Mouse (Mus musculus) myocyte (in vitro differentiated cells): ENCODE measurements at regions not wholly inside any gene's neighbourhood (a gene's known extent, or its start where the extent isn't known, plus 50 kb on each side); places are given as distances from the start of the nearest gene placed in this dataset.

Experiments used
- H3K27me3 ChIP-seq: one replicate; pipeline ENCODE4 v1.6.1; 2011; ENCODE audit not compliant: control insufficient read depth, insufficient read depth, insufficient read length
- H3K36me3 ChIP-seq: one replicate; pipeline ENCODE4 v1.6.1; 2011; ENCODE audit not compliant: control insufficient read depth, insufficient read depth
- H3K4me2 ChIP-seq: one replicate; pipeline ENCODE4 v1.6.1; 2011; ENCODE audit warnings: low read depth, control low read depth
- H3K4me3 ChIP-seq: one replicate; pipeline ENCODE4 v1.5.1; 2011; ENCODE audit warnings: mild to moderate bottlenecking, control low read depth, moderate library complexity
- H3K79me2 ChIP-seq: one replicate; pipeline ENCODE4 v1.6.1; 2011; ENCODE audit not compliant: control insufficient read depth, insufficient read depth
- H3ac ChIP-seq: one replicate; pipeline ENCODE4 v1.6.1; 2011; ENCODE audit not compliant: control insufficient read depth, insufficient read length
- CEBPB ChIP-seq: IDR thresholded peaks from 2 replicates; pipeline ENCODE4 v1.6.1; 2011; ENCODE audit warnings: mild to moderate bottlenecking, moderate library complexity; ENCODE audit not compliant: poor library complexity, insufficient read depth, severe bottlenecking
- E2F4 ChIP-seq: IDR thresholded peaks from one replicate; pipeline ENCODE4 v1.6.1; 2011; ENCODE audit warnings: mild to moderate bottlenecking, control low read depth, moderate library complexity; ENCODE audit not compliant: insufficient read depth
- MAX ChIP-seq: IDR thresholded peaks from one replicate; pipeline ENCODE4 v1.6.1; 2011; ENCODE audit warnings: low read depth, mild to moderate bottlenecking, control low read depth
- MYOD1 ChIP-seq, 3 experiments: IDR thresholded peaks; one replicate each; pipeline ENCODE4 v1.6.1; 2011; ENCODE audit warnings: control low read depth in 2 of 3, low read depth in 2 of 3, mild to moderate bottlenecking in 2 of 3, moderate library complexity in 1 of 3; ENCODE audit not compliant: insufficient read length in 2 of 3, control insufficient read depth in 1 of 3
- MYOG ChIP-seq, 3 experiments: IDR thresholded peaks; one replicate each; pipeline ENCODE4 v1.6.1; 2011; ENCODE audit warnings: control low read depth in 2 of 3, low read depth in 2 of 3, mild to moderate bottlenecking in 2 of 3; ENCODE audit not compliant: insufficient read length in 2 of 3, control insufficient read depth in 1 of 3, insufficient read depth in 1 of 3
- POLR2A ChIP-seq: IDR thresholded peaks from one replicate; pipeline ENCODE4 v1.6.1; 2011; ENCODE audit warnings: low read depth, mild to moderate bottlenecking, control low read depth, moderate library complexity; ENCODE audit not compliant: insufficient read length
- POLR2AphosphoS2 ChIP-seq: IDR thresholded peaks from one replicate; pipeline ENCODE4 v1.6.1; 2011; ENCODE audit warnings: low read depth, control low read depth; ENCODE audit not compliant: insufficient read length
- REST ChIP-seq: IDR thresholded peaks from one replicate; pipeline ENCODE4 v1.6.1; 2011; ENCODE audit warnings: mild to moderate bottlenecking, control low read depth, moderate library complexity; ENCODE audit not compliant: insufficient read depth, insufficient read length
- SRF ChIP-seq: IDR thresholded peaks from one replicate; pipeline ENCODE4 v1.6.1; 2011; ENCODE audit warnings: low read depth; ENCODE audit not compliant: control insufficient read depth, insufficient read length
- TCF12 ChIP-seq: IDR thresholded peaks from one replicate; pipeline ENCODE4 v1.6.1; 2011; ENCODE audit warnings: mild to moderate bottlenecking, control low read depth; ENCODE audit not compliant: poor library complexity, insufficient read depth, severe bottlenecking
- TCF3 ChIP-seq: IDR thresholded peaks from one replicate; pipeline ENCODE4 v1.6.1; 2011; ENCODE audit warnings: low read depth, control low read depth; ENCODE audit not compliant: insufficient read length
- USF1 ChIP-seq: IDR thresholded peaks from one replicate; pipeline ENCODE4 v1.6.1; 2011; ENCODE audit warnings: low read depth, mild to moderate bottlenecking, control low read depth, moderate library complexity

DNA sequence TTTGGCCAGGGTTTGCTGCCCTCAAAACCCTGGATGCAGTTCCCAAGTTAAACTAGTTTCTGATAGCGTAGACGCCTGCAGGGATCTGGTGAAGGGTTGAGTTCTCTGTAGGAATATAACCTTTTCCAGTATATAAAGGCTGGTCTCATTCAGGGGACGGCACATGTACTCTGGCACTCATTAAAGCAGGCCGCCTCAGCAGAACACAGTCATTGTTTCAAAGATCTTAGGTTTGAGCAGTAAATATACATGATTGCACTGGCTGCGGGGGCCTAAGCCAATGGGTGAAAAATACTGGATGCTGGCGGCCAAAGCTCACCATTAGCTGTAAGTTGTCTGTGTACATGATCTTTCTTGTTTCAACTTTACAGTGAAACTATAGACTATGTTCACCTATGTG is 137.9 kb upstream of the Klf14 start:
- Histone ChIP-seq H3K4me2 (no peak overlapping the region), H3K36me3 (peaks cover 14% of the 10 kb centered on the region), H3ac (no peak overlapping the region), H3K27me3 (no peaks in the 10 kb centered on the region), H3K4me3 (no peak overlapping the region), H3K79me2 (peaks cover 96% of the 10 kb centered on the region)
- TF ChIP-seq USF1, result no peak
- no peak for TF ChIP-seq MYOG (IDR thresholded peaks at IDR 0.05; ENCODE audit: control insufficient read depth in 1 of 3, insufficient read depth in 1 of 3, insufficient read length in 2 of 3, low read depth in 2 of 3)
- no peak for TF ChIP-seq REST

DNA sequence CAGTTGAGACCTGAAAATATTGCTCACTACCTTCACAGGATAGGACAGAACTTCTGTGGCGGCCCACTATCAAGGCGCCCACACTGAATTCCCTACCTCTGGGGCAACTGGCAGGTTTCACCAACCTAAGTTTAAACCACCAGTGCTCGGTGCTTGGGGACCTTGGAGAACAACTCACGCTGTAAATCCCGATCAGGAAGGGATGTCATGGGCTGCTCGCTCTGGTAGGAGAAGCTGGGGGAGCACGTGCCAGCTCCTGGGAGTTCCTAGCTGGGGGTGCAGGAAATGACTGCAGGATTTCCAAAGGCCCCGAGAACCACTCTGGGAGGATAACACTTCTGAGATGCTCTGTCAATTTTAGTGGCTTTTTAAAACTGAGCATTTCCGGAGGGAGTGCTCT is 138.4 kb upstream of the Klf14 start:
- peaks cover 14% of the 10 kb centered on the region for H3K36me3 ChIP-seq
- peaks cover 98% of the 10 kb centered on the region for H3K79me2 ChIP-seq
- TF ChIP-seq USF1, result no peak
- no peak for TF ChIP-seq POLR2A
- no peak for TF ChIP-seq CEBPB
- TF ChIP-seq TCF3, result no peak
- TF ChIP-seq POLR2AphosphoS2, result no peak
- TF ChIP-seq SRF, result no peak
- no peak for TF ChIP-seq MYOG (IDR thresholded peaks at IDR 0.05; ENCODE audit: control insufficient read depth in 1 of 3, insufficient read depth in 1 of 3, insufficient read length in 2 of 3, low read depth in 2 of 3)
- no peak for TF ChIP-seq REST
- no peak for TF ChIP-seq TCF12
- no peak for TF ChIP-seq E2F4
- TF ChIP-seq MAX, result no peak
- TF ChIP-seq MYOD1 (IDR thresholded peaks at IDR 0.05; ENCODE audit: control insufficient read depth in 1 of 3, insufficient read length in 2 of 3, low read depth in 2 of 3), result no peak
- H3K4me3 ChIP-seq, result no peak overlapping the region
- H3ac ChIP-seq, result no peak overlapping the region
- no peak overlapping the region for H3K4me2 ChIP-seq
- H3K27me3 ChIP-seq, result no peaks in the 10 kb centered on the region

DNA sequence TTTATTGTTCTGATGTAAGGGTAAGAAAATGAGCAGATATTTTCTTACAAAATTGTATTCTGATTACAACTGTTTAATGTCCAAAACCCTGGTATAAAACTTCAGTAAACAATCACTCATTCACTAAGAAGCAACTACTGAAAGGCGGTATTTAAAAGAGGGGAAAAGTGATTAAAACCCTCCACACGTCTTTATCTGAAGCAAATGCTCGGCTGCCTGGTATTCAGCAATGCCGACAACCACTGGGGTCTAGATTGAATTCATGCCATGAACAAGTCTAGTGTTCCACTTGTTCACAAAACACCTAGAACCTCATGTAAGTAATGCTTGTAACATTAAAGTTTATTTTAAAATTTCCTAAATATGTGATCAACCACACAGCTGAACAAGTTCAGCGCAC is 139.2 kb upstream of the Klf14 start:
- Histone ChIP-seq H3ac (no peak overlapping the region), H3K36me3 (peaks cover 12% of the 10 kb centered on the region), H3K79me2 (peaks cover 98% of the 10 kb centered on the region), H3K27me3 (no peaks in the 10 kb centered on the region), H3K4me3 (no peak overlapping the region), H3K4me2 (peak overlapping the region; percentile 73)
- TF ChIP-seq POLR2A (no peak), CEBPB (no peak), TCF12 (no peak), MYOG (IDR thresholded peaks at IDR 0.05; ENCODE audit: control insufficient read depth in 1 of 3, insufficient read depth in 1 of 3, insufficient read length in 2 of 3, low read depth in 2 of 3) (no peak), SRF (no peak), TCF3 (no peak), USF1 (no peak), MYOD1 (IDR thresholded peaks at IDR 0.05; ENCODE audit: control insufficient read depth in 1 of 3, insufficient read length in 2 of 3, low read depth in 2 of 3) (no peak), REST (no peak), MAX (no peak)

DNA sequence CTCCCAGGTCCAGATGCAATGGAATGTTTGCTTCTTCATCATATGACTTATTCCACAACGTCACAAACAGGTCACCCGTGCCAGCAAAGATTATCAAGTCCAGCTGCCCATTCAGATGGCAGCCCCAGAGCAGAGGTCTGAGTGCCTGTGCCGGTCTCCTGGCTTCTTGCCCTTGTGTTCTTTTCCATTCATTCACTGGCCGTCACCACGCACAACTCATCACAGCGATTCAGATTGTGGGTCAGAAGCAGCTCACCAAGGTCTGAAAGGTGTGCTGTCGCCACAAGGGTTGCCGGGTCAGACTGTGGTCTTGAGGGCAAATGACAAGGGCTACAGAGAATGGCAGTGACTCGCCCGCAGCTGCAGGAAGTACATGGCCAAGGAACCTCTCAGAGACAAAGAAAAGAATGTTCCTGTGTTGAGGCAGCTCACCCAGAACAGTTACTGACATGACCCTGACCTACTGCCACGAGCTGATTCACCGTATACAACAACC is 141.3 kb upstream of the Klf14 start:
- TF ChIP-seq MYOG (IDR thresholded peaks at IDR 0.05; ENCODE audit: control insufficient read depth in 1 of 3, insufficient read depth in 1 of 3, insufficient read length in 2 of 3, low read depth in 2 of 3), result peak in 1 of 3 experiments; percentile 17
- TF ChIP-seq USF1, result peak; percentile 43
- peak in 1 of 3 experiments; percentile 48 for TF ChIP-seq MYOD1 (IDR thresholded peaks at IDR 0.05; ENCODE audit: control insufficient read depth in 1 of 3, insufficient read length in 2 of 3, low read depth in 2 of 3)
- peak; percentile 25 for TF ChIP-seq TCF3
- peak; percentile 6 for TF ChIP-seq POLR2A
- TF ChIP-seq MAX, result no peak
- TF ChIP-seq SRF, result no peak
- H3K27me3 ChIP-seq, result no peaks in the 10 kb centered on the region
- peaks cover 98% of the 10 kb centered on the region for H3K79me2 ChIP-seq
- H3K36me3 ChIP-seq, result peaks cover 12% of the 10 kb centered on the region
- H3K4me3 ChIP-seq, result no peak overlapping the region
- H3ac ChIP-seq, result no peak overlapping the region
- peak overlapping the region; percentile 73 for H3K4me2 ChIP-seq

DNA sequence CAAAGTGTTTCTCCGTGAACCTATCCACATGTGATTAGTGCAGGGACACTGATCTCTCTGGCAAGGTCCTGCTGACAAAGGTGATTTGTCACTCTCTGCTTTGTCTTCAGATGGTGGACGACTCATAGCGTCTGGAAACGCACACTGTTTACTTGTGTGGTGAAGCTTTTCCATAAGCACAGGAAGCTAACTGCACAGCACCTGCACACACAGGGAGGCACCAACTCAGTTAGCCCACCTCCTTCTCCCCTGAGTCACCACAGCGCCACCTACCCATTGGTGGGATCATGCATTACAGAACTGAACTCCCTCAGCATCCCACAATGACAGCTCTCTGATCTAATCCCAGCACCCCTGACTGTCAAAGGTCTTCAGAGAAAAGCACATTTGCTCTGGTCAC is 141.9 kb upstream of the Klf14 start:
- no peak overlapping the region for H3K4me3 ChIP-seq
- TF ChIP-seq CEBPB (no peak), SRF (no peak), MAX (no peak), MYOD1 (IDR thresholded peaks at IDR 0.05; ENCODE audit: control insufficient read depth in 1 of 3, insufficient read length in 2 of 3, low read depth in 2 of 3) (peak in 1 of 3 experiments; percentile 13), POLR2AphosphoS2 (no peak)
- peaks cover 99% of the 10 kb centered on the region for H3K79me2 ChIP-seq
- peaks cover 13% of the 10 kb centered on the region for H3K36me3 ChIP-seq
- no peaks in the 10 kb centered on the region for H3K27me3 ChIP-seq
- H3K4me2 ChIP-seq, result peak overlapping the region; percentile 73
- H3ac ChIP-seq, result no peak overlapping the region
